Mouse (Mus musculus): Measurements from ENCODE around the gene Vwa2. TPM values are rescaled to one million over a fixed set of nuclear protein-coding genes. Genes with fewer than 3 reads are reported as not detected.

Vwa2 gene
- polyA plus RNA-seq, 1 experiment, result 1.6 TPM

DNA sequence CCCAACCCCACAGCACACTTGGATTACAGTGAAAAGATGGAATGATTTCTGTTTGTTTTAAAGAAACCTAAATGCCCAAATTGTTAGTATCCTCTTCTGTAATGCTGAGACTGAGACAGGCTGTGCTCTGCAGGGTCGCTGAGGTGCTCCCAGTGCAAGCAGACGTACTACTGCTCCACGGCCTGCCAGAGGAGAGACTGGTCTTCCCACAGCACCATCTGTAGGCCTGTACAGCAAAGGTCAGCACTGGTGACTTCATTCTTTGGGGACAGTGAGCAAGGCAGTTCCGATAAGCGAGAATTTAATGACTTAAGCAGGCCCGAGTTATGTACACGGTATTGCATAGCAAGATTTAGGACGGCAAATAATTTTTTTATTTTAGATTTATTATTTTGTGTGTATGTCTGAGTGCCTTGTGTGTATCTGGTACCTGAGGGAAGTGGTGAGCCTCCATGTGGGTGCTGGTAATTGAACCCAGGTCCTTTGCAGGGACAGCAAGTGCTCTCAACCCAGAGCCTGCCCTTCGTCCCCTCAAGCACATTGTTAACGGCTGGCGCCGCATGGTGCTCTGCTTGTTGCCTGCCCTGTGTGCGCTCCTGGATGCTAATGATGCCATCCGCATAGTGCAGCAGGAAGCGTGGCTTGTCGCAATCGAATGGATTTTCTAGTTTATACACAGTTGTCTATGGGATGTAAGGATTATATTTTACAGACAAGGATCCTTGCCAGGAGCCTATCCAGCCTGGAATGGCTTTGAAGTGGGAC lies 34.9 kb upstream of the Vwa2 start:
- Histone ChIP-seq H3K9me3 (replicated peaks; ENCODE audit: control insufficient read depth, insufficient read depth, low read length, poor library complexity, severe bottlenecking) (no peaks in the 10 kb centered on the region), H3K4me1 (ENCODE audit: control insufficient read depth, insufficient read depth, low read length) (no peaks in the 10 kb centered on the region), H3K4me3 (ENCODE audit: low read depth, low read length) (no peak overlapping the region), H3K36me3 (ENCODE audit: control insufficient read depth, insufficient read depth, low read length, poor library complexity, severe bottlenecking) (no peaks in the 10 kb centered on the region), H3K27ac (ENCODE audit: insufficient read depth, low read length) (no peak overlapping the region), H3K27me3 (ENCODE audit: control insufficient read depth, insufficient read depth, low read length, poor library complexity, severe bottlenecking) (no peaks in the 10 kb centered on the region), H3K9ac (ENCODE audit: low read depth, poor library complexity, severe bottlenecking) (no peak overlapping the region)
- TF ChIP-seq EP300 (IDR thresholded peaks at IDR 0.05; ENCODE audit: insufficient read depth, low read depth, low read length) (no peak), CTCF (IDR thresholded peaks at IDR 0.05; ENCODE audit: low read depth, low read length) (peak; percentile 3), POLR2A (IDR thresholded peaks at IDR 0.05; ENCODE audit: insufficient read depth, low read length) (no peak)

DNA sequence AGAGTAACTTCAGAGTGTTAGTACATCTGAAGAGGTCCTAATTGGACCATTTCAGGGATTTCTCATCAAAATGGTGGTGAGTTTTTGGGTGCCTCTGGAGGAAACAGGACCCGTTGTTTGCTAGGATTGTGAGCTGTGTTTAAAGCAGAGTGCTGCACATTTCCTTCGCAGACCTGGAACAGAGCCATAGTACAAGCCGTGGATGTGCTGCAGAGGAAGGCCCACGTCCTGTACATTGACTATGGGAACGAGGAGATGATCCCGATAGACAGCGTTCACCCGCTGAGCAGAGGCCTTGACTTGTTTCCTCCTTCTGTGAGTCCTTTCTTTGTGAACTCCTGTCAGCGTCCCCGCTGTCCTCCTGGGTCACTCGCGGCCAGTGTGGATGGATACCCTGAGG lies 31.1 kb upstream of the Vwa2 start:
- H3K27ac ChIP-seq (ENCODE audit: insufficient read depth, low read length), result no peak overlapping the region
- TF ChIP-seq POLR2A (IDR thresholded peaks at IDR 0.05; ENCODE audit: insufficient read depth, low read length) (no peak), EP300 (IDR thresholded peaks at IDR 0.05; ENCODE audit: insufficient read depth, low read depth, low read length) (no peak), CTCF (IDR thresholded peaks at IDR 0.05; ENCODE audit: low read depth, low read length) (no peak)
- no peaks in the 10 kb centered on the region for H3K27me3 ChIP-seq (ENCODE audit: control insufficient read depth, insufficient read depth, low read length, poor library complexity, severe bottlenecking)

DNA sequence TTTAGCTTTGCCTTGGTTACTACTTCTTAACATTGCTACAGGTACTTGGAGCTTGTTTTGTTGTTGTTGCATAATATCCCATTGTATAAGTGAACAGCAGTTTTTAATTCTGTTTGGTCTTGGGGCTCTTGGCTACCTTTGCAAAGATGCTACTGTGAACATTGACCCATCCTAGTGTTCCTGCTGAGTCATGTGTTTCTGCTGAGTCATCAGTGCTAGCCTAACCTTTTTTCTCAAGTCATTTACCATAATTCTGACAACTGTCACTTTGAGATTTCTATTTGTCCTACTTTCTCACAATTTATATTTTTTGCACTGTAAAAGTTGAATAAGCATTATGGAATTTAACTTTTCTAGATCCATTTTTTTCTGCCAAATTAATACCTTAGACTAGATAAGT lies 21.5 kb upstream of the Vwa2 start:
- no peaks in the 10 kb centered on the region for H3K9me3 ChIP-seq (replicated peaks; ENCODE audit: control insufficient read depth, insufficient read depth, low read length, poor library complexity, severe bottlenecking)
- H3K4me1 ChIP-seq (ENCODE audit: control insufficient read depth, insufficient read depth, low read length), result no peaks in the 10 kb centered on the region
- no peaks in the 10 kb centered on the region for H3K36me3 ChIP-seq (ENCODE audit: control insufficient read depth, insufficient read depth, low read length, poor library complexity, severe bottlenecking)
- no peak overlapping the region for H3K27ac ChIP-seq (ENCODE audit: insufficient read depth, low read length)
- TF ChIP-seq POLR2A (IDR thresholded peaks at IDR 0.05; ENCODE audit: insufficient read depth, low read length), result no peak
- no peak for TF ChIP-seq EP300 (IDR thresholded peaks at IDR 0.05; ENCODE audit: insufficient read depth, low read depth, low read length)
- no peak for TF ChIP-seq CTCF (IDR thresholded peaks at IDR 0.05; ENCODE audit: low read depth, low read length)
- H3K4me3 ChIP-seq (ENCODE audit: low read depth, low read length), result no peak overlapping the region
- no peak overlapping the region for H3K9ac ChIP-seq (ENCODE audit: low read depth, poor library complexity, severe bottlenecking)
- no peaks in the 10 kb centered on the region for H3K27me3 ChIP-seq (ENCODE audit: control insufficient read depth, insufficient read depth, low read length, poor library complexity, severe bottlenecking)

More for the DNA sequence above, 31.1 kb upstream of the Vwa2 start:
- no peaks in the 10 kb centered on the region for H3K36me3 ChIP-seq (ENCODE audit: control insufficient read depth, insufficient read depth, low read length, poor library complexity, severe bottlenecking)
- no peaks in the 10 kb centered on the region for H3K4me1 ChIP-seq (ENCODE audit: control insufficient read depth, insufficient read depth, low read length)
- no peak overlapping the region for H3K4me3 ChIP-seq (ENCODE audit: low read depth, low read length)
- no peak overlapping the region for H3K9ac ChIP-seq (ENCODE audit: low read depth, poor library complexity, severe bottlenecking)
- no peaks in the 10 kb centered on the region for H3K9me3 ChIP-seq (replicated peaks; ENCODE audit: control insufficient read depth, insufficient read depth, low read length, poor library complexity, severe bottlenecking)

DNA sequence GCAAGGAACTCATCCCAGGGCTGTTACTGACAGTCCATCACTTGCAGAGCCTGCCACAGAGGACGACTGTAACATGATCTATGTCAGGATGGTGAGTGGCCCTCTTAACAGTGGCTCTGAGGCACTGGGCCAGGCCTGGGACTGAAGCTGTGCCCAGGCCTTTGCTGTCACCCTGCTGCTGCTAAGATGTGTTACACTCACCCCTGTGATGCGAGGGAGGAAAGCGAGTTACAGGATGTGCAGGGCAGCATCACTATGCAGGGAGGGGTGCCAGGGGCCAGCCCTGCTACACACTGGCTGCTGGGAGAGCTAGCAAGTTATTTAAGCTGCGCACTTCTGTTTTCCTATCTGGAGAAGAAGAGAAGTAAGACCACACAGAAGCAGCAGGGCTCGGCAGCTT lies 17.6 kb upstream of the Vwa2 start:
- Histone ChIP-seq H3K4me1 (ENCODE audit: control insufficient read depth, insufficient read depth, low read length) (no peaks in the 10 kb centered on the region), H3K4me3 (ENCODE audit: low read depth, low read length) (no peak overlapping the region), H3K27ac (ENCODE audit: insufficient read depth, low read length) (no peak overlapping the region), H3K9me3 (replicated peaks; ENCODE audit: control insufficient read depth, insufficient read depth, low read length, poor library complexity, severe bottlenecking) (no peaks in the 10 kb centered on the region), H3K27me3 (ENCODE audit: control insufficient read depth, insufficient read depth, low read length, poor library complexity, severe bottlenecking) (no peaks in the 10 kb centered on the region), H3K36me3 (ENCODE audit: control insufficient read depth, insufficient read depth, low read length, poor library complexity, severe bottlenecking) (no peaks in the 10 kb centered on the region), H3K9ac (ENCODE audit: low read depth, poor library complexity, severe bottlenecking) (no peak overlapping the region)
- TF ChIP-seq CTCF (IDR thresholded peaks at IDR 0.05; ENCODE audit: low read depth, low read length), result no peak
- TF ChIP-seq POLR2A (IDR thresholded peaks at IDR 0.05; ENCODE audit: insufficient read depth, low read length), result no peak
- TF ChIP-seq EP300 (IDR thresholded peaks at IDR 0.05; ENCODE audit: insufficient read depth, low read depth, low read length), result no peak

DNA sequence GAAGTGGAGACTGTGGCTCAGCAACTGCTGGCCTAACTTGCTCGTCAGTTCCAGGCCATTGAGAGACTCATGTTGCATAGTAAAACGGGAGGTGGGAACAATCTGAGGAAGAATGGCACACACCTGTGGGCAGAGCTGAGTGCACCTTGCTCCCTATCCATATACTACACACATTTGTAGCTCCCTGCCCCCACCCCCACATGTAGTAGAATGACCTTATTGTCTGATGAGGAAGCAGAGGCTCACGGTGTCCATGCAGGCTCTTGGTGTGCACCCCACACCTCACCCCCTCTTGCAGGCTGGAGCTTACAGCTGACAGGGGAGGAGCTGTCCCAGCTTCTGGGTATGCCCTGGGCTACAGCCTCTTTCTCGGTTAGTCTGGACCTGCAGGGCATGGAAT lies 6.3 kb upstream of the Vwa2 start:
- no peaks in the 10 kb centered on the region for H3K36me3 ChIP-seq (ENCODE audit: control insufficient read depth, insufficient read depth, low read length, poor library complexity, severe bottlenecking)
- H3K27ac ChIP-seq (ENCODE audit: insufficient read depth, low read length), result no peak overlapping the region
- H3K9me3 ChIP-seq (replicated peaks; ENCODE audit: control insufficient read depth, insufficient read depth, low read length, poor library complexity, severe bottlenecking), result no peaks in the 10 kb centered on the region
- no peaks in the 10 kb centered on the region for H3K4me1 ChIP-seq (ENCODE audit: control insufficient read depth, insufficient read depth, low read length)
- TF ChIP-seq CTCF (IDR thresholded peaks at IDR 0.05; ENCODE audit: low read depth, low read length) (no peak), EP300 (IDR thresholded peaks at IDR 0.05; ENCODE audit: insufficient read depth, low read depth, low read length) (no peak), POLR2A (IDR thresholded peaks at IDR 0.05; ENCODE audit: insufficient read depth, low read length) (no peak)
- no peak overlapping the region for H3K4me3 ChIP-seq (ENCODE audit: low read depth, low read length)
- H3K27me3 ChIP-seq (ENCODE audit: control insufficient read depth, insufficient read depth, low read length, poor library complexity, severe bottlenecking), result no peaks in the 10 kb centered on the region
- no peak overlapping the region for H3K9ac ChIP-seq (ENCODE audit: low read depth, poor library complexity, severe bottlenecking)

DNA sequence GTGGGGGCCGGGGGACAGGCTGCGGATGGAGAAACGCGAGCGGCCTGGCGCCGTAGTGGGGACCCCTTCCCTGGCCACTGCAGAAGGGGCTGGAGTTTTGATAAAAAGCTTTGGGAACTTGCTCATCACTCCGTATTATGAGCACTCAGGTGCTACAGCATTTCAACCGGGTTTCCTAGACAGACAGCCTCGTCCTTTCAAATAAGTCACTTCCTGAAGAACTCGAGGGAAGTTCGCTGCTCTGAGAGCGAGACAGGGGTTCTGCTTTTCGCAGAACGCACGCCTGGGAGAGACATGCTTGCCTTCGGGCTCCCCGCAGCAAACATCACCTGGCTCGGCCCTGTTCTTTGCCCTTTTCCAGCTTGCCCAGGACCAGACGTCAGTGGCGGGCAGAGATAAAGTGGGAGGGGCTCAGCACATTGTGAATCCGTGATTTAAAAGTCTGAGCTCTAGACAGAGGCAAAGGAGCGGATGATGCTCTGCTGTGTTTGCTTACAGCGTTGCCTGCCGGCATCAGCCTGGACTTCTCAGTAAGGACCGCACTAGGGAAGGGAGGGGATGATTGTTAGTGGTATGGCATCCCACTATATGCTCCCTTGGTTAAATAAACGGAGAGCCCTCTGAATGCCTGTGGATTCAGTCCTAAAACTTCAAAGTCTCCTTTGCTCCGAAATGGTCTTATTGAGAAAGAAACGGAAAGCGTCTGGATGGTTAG lies 709 bp downstream of the Vwa2 start:
- TF ChIP-seq POLR2A (IDR thresholded peaks at IDR 0.05; ENCODE audit: insufficient read depth, low read length) (no peak), EP300 (IDR thresholded peaks at IDR 0.05; ENCODE audit: insufficient read depth, low read depth, low read length) (no peak), CTCF (IDR thresholded peaks at IDR 0.05; ENCODE audit: low read depth, low read length) (no peak)
- H3K9ac ChIP-seq (ENCODE audit: low read depth, poor library complexity, severe bottlenecking), result peak overlapping the region; percentile 26
- H3K27me3 ChIP-seq (ENCODE audit: control insufficient read depth, insufficient read depth, low read length, poor library complexity, severe bottlenecking), result peaks cover 2% of the 10 kb centered on the region; the same call in 1 of the 2 replicates
- peak overlapping the region; percentile 39 for H3K4me3 ChIP-seq (ENCODE audit: low read depth, low read length)
- no peaks in the 10 kb centered on the region for H3K9me3 ChIP-seq (replicated peaks; ENCODE audit: control insufficient read depth, insufficient read depth, low read length, poor library complexity, severe bottlenecking)
- H3K36me3 ChIP-seq (ENCODE audit: control insufficient read depth, insufficient read depth, low read length, poor library complexity, severe bottlenecking), result no peaks in the 10 kb centered on the region
- H3K4me1 ChIP-seq (ENCODE audit: control insufficient read depth, insufficient read depth, low read length), result peaks cover under 1% of the 10 kb centered on the region
- no peak overlapping the region for H3K27ac ChIP-seq (ENCODE audit: insufficient read depth, low read length)
